Mouse (Mus musculus): ENCODE data around the gene Htr2b.

The Htr2b gene

DNA sequence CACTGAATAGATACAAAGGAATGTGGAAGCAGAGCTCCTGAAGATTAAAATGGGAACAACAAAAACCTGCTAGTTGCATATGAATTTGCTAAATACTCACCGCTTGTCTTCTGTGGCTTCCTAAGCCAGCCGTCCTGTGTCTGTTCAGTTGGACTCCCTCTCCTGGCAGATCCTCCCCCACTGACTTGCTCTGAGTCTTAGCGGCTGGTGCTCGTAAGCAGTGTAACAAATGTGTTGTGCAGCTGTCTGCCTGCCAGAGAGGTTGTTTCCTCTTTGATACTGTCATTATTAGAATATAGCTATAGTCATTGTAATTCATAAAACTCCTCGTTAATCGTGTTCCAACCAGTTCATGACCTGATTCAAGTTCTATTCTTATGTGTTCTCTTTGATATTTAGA, at the start of gene Htr2b:
Gene Htr2b (minus strand): TSS at position 192 of the 400 bp plus-strand sequence.
- in situ Hi-C loops (cut with MboI): no loop called here

DNA sequence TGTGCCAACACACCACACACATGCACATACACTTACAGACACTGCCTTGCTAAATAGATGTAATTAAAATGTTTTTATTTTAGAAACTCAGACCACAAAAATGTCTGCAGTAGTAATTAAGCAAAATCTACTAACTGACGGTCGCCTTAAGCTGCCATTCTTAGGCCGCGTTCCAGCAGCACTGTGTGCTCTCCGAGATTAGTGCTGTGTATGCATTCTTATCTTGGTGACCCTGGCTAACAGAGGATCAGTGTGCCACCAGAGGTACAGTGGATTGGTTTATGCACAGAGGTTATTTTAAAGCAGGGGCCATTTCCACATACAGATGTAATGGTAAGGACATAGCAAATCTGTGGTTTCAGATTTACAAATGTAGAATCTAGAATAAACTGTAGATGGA, 49.3 kb upstream of the Htr2b start:
- in situ Hi-C loops (cut with MboI): no loop called here

DNA sequence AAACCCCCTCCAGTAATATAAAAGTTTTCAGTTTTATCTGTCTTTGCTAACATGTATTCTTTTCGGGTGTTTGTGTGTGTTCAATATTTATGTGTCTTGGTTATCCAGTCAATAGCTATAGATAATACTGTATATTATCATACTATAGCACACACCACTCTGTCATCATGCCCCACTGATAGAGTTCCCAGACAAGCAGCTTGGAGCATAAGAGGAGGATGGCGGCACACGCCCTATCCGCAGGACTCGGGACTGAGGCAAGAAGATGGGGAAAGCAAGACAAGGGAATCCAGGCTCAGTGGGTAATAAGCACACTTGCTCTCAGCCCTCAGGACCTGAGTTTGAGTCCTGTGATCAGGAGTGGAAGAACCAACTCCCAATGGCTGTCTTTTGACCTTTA, 48.7 kb upstream of the Htr2b start:
- in situ Hi-C loops (cut with MboI): no loop called here

DNA sequence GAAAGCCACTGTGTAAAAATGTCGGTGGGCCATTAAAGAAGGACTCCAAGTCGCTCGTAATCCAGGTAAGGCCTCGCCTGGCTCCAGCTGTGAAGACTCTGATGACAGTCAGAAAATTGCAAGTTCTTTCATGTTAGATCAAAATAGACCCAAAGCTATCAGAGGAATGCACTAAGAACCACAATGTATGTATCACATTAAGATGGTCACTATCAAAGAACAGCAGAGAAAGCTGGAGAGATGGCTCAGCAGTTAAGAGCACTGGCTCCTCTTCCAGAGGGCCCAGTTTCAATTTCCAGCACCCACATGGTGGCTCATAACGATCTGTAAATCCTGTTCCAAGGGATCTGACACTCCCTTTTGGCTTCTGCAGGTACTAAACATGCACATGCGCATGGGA, 48.3 kb upstream of the Htr2b start:
- in situ Hi-C loops (cut with MboI): no loop called here

DNA sequence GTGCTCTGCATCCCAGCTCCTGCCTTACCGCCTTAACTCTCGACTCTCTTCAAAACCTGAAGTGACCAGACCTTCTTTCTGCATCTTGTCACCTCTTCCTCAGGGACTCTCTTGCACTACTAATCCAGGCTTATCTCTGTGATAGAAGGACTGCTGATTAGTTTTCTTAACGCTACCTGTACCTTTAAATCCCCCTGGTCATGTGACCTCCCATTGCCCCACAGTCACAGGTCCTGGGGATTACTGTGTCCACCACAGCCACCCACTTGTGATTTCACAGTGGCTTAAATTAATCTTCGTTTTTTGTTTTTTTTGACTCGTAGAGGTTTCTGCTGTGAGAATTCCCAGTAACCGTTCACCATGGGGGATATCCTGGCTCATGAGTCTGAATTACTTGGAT, 44.8 kb upstream of the Htr2b start:
- in situ Hi-C loops (cut with MboI): no loop called here

DNA sequence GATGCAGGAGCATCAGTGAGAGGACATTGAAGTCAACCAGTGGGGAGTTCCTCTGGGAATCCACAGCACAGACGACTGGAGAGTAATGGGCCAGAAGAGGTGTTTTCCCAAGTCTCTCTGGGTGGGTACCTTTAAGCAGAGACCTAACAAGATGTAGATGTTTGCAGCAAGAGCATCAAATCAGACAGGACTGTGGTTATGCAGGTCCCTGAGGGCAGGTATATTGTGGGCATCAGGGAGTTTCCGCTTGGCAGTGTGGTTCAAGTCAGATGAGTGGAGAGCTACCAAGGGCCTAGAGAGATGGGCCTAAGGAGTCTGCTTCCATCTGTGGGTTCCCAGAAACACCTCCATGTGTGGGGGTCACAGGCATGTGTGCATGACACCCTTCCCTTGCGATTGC, 44.3 kb upstream of the Htr2b start:
- in situ Hi-C loops (cut with MboI): no loop called here

DNA sequence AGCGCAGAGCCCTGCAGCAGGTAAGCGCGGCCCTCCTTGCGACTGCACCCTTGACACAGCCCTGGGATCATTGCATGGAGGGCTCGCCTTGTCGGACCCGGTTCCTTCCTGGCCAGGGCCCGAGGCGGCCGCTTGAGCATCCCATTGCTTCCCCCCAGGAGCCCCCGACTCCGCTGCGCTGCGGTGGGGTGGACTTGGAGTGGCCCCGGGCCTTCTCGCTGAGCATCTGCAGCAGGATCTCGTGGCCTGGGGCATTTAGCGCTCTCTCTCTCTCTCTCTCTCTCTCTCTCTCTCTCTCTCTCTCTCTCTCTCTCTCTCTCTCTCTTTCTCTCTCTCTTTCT, 43.0 kb upstream of the Htr2b start:
- in situ Hi-C loops (cut with MboI): no loop called here

DNA sequence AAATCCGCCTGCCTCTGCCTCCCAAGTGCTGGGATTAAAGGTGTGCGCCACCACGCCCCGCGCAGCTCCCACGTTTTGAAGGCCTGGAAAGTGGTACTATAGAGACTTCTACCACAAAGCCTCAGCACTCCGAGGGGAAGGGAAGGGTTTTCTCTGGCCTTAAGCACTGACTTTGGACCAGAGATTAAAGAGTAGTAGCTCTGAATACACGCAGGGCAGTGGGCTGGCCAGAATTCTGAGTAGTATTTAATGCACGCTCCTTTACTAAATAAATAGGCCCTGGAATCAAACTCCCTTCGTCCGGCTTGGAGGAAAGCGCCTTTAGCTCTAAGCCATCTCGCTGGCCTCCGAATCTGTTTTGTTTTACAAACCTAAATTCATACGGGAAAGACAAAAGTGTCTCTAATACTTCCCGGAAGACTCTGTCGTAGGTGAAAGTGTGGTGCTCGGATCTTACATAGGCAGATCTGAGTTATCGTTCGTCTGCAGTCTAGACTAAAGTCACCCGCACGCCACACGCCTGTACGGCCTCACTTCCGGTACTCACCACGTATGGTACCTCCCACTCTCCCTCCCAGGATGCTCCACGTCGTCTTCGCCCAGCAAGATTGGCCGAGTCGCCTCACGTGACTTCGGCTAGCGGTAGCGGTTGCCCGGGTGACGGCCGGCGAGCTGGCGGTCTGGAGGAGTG, 42.5 kb upstream of the Htr2b start, which contains the start of gene Armc9:
Gene Armc9 (plus strand): TSS at position 648 of the 691 bp plus-strand sequence.
- in situ Hi-C loops (cut with MboI): no loop called here

DNA sequence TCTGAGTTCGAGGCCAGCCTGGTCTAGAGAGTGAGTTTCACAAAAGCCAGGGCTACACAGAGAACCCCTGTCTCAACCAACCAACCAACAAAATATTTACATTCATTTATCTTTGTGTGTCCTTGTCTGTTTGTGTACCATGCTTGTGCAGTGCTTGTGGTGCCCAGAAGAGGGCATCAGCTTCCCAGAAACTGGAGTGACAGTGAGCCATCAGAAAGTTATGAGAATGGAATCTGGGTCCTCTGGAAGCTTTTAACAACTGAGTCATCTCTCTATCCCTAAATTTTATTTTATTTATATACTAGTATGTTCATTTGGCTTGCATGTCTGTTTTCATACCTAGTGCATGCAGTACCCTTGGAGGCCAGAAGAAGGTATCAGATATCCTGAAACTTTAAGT, 40.8 kb upstream of the Htr2b start:
- in situ Hi-C loops (cut with MboI): no loop called here

DNA sequence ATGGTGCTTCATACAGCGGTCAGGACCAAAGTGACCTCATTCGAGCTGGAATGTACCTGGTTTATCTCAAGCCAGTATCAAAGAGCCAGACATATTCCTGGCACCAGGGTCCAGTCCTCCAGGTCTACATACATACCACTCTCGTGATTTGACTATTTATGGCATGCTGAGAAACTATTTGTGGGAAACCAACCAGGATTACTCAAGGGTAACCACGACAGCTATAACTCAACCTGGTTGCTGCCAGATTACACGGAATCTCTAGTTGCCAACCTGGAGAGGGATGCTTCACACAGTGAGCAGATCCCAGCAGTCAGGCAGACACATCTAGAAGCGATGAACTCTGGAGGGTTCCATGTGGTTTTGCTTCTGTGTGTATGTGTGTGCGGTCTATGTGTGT, 39.6 kb upstream of the Htr2b start:
- in situ Hi-C loops (cut with MboI): no loop called here

DNA sequence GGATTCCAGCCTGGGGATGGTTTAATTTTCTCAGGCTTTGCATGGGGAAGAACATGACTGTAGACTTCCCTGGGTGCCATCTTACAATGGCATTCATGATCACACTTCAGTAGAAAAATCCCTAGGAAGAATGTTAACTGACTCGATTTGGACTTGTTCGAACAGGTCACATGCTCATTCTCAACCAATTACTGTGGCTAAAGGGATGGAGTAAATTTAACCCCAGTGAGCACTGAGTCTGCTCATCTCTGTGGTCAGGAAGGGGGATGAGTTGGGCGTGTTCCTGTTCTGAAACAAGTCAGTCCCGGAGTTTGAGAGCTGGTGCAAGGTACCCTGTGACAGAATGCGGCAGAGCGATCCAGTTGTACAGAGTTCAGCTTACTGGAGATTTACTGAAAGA, 39.2 kb upstream of the Htr2b start:
- in situ Hi-C loops (cut with MboI): no loop called here

DNA sequence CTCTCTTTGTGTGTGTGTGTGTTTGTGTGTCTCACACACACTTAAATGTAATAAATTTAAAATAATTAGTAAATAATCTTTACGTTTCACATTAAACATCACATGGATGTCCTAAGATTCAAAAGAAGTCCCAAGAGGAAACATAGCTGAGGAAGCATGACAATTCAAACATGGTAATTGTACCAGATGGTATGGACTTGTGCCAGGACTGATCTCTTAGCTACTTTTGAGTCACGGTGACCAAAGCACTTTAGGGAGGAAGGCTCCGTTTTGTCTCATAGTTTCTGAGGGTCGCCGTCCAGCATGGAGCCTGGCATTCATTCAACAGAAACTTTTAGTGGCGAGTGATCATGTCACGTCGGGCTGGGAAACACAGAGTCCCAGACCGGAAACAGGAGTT, 36.4 kb upstream of the Htr2b start:
- in situ Hi-C loops (cut with MboI): no loop called here

DNA sequence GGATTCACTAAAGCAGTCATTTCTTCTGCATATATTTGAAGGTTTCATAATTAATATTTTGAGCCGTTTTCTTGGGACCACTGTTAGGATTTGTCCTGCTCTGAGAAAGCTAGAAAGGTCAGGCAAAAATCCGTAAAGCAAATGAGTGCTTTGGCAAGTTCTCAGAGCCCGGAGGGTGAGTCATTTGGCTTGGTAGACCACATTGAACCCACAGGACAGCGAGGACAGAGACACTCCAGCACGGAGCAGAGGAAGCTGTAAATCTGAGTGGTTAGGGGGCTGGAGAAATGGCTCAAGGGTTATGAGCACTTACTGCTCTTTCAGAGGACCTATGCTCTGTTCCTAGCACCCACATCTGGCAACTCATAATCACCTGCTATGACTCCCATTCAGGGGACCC, 35.8 kb upstream of the Htr2b start:
- in situ Hi-C loops (cut with MboI): no loop called here

DNA sequence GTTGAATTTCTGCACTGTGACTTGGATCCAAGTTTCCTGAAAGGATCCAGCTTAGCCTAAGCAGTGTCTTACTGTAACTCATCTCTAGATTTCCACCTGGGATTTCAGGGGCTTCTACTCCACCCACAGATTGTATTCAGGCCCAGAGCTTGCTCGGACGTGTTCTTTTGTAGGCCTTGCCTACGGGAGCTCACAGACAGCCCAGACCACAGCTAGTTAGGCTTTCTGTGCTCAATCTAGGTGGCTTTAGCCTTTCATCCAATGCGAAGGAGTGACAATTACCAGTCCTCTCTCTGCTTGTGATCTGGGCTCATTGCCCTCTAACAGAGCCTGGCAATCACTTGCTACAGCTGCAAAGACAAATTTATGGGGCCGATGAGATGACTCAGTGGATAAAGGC, 34.5 kb upstream of the Htr2b start:
- in situ Hi-C loops (cut with MboI): no loop called here

DNA sequence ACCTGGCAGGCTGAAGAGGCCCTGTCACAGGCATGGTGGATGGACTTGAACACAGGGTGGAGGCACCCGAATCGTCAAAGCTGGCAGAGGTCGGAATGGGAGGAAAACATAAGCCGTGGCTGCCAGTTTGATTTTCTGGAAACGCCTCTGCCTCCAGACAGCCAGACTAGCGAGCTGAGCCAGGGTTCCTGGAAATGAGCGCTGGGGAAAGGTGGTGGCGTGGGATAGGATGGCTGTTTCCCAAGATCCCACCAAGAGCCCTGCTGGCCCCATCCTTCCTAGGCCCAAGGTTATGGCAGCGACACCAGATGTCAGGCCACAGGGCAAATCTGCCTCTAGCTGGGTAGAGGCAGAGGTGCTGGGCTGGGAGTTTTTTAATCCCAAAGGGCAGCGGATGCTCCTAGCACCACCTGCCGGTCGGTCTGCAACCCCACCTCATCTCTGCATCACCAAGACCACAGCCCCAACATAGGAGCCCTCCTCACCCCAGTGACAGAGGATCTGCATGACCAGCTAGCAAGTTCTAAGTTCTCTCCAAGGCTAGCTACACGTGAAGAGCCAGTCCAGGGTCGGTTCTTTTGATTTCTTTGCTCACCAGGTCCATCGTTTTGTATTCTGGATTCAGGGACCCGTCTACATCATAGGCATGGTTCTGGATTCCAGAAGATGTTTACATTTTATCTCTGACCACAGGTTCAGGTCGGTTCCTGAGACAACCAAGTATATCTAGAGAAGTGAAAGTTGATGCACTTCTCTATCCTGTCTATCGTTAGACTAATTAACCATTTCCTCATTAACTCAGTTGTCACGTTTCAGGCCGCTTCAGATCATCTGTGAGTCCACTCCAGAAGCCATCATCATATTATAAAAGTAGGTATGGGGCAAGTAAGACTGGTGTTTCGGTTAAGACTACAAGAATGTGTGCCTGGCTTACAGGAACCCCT, 32.5 kb upstream of the Htr2b start:
- in situ Hi-C loops (cut with MboI): no loop called here

DNA sequence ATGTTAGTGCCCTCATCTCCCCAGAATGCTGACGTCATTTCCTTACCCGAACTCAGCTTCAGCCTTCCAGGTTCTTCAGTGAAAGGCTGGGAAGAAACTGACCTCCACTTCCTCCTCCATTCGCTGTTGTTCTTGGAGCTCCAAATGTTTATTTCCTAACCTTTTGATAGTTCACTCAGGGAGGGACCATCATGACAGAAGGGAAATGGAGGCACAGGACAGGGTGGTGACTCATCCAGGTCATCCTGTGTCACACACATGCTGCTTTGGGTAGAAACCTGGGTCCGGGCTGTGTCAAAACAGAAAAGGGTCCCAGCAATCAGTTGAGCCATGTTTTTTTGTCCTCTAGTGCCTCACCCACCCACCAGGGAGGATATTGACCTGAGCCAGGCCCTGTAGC, 31.4 kb upstream of the Htr2b start:
- in situ Hi-C loops (cut with MboI): no loop called here

DNA sequence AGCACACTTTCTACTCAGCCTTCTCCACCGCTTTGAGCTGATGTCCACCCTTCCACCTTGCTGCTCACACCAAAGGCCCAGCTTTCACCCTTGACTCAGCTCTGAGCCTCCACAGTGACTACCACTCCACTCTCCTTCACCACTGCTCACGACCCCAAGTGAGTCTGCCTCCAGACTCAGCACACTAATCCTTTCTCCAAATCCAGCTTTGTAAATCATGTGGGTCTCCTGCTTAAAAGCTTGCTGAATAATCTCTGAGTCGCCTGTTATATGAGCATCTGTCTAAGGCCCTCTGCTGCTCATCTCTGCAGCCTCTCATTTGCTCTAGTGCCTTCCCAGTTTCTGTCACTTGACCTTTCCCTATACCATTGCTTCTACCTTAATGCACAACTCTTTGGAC, 29.3 kb upstream of the Htr2b start:
- in situ Hi-C loops (cut with MboI): no loop called here

DNA sequence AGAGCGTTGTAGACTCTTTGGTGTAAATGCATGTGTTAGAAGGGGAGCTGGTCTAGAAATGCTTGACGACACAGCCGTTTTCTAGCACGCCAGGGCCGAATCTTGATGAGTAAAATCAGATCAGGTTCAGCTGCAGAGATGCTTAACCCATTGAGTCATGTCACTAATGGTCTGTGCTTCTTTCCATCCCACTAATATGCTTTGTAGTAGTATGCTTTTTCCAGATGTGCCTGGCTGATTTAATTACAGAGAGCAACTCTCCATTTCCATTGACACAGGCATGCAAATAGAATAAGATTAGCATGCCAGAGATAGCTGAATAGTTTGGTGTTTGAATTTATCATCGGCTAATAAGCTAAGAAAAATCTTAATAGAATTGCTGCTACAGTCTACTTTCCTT, 23.5 kb upstream of the Htr2b start:
- in situ Hi-C loops (cut with MboI): no loop called here

DNA sequence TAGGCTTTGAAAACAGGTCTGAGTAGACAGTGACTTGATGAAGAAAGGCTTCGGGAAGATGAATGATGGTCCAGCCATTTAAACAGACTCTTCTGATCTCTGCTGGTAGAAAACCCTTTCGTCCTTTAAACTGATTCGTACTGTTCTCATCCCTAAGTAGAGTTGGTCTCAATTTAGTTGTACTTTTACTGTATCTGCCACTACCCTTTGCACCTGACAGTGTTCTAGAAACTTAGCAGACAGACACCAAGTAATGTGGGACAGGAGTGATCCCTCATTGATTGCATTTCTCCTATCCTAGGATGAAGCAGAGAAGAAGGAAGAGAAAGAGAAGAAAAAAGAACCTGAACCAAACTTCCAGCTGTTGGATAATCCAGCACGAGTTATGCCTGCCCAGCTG, 21.6 kb upstream of the Htr2b start, which contains the start of gene Gm21972:
Gene Gm21972 (plus strand): TSS at position 301 of the 400 bp plus-strand sequence.
- in situ Hi-C loops (cut with MboI): no loop called here

DNA sequence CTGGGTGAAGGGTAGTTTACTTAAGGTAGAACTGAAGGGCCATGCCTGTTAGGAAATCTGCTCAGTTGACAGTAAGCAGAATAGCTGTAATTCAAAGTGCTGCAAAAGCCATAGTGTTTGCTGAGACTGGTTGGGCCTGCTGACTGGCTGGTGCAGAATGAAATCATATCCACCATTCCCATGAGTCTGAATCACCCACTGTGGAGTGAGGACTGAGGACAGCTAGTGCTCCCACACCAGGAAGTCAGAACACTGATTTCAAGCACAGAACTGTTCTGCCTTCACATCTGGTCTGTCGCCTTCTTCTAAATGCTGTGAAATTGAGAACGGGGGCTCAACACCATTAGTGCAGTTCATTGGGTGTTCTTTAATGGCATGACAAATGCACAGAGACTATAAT, 14.3 kb upstream of the Htr2b start:
- in situ Hi-C loops (cut with MboI): no loop called here

DNA sequence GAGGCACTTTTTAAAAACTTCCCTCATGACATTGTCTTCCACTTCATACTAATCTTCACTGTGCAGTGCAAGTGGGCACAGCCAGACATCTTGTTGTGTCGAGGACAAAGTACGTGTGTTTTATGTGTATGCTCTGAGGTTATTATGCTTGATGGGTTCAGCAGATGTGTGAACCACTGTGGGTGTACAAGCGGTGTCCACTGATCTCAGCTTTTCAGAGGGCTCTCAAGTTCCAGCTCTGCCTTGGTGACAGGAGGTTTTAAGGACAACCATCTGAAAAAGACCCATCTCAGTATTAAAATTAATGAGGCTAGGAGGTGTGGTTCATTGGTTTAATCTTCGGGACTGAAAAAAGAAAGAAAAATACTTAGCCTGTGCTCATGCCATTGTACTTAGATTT, 7.8 kb upstream of the Htr2b start:
- in situ Hi-C loops (cut with MboI): no loop called here

DNA sequence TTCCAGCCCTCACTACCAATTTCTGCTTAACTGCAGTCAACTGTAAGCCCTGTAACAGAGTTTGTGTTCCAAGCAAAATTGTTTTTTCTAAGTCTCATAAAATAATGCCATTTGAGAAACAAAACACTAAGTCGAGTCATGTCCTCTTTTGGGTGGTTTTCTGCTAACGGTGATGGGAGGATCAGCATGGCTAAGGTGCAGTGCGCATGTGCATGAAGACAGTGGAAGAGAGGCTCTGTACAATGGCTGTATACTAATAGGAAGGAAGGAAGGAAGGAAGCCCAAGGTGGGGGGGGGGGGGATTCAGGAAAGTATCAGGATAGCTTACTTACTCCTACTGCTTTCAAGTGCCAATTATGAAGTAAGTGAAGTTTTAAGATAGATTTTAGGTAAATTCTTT, 2.4 kb upstream of the Htr2b start:
- in situ Hi-C loops (cut with MboI): no loop called here

DNA sequence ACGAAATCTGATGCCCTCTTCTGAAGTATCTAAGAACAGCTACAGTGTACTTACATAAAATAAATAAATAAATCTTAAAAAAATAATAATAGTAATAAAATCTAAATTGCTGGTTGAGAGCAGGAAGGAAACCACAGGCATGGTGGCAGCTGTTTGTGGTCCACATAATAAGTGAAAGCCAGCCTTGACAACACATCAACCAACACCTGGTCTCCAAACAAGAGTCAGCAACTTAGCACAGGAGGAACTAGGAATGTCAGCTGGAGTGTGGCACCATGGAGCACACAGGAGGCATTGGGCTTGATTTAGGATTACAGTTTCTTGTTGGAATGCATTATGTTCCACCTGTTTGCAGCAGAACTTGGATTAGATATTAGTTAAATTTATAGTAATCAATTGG, 6.7 kb downstream of the Htr2b start:
- in situ Hi-C loops (cut with MboI): no loop called here

Data from mature B cell (primary cell).